Mouse (Mus musculus) ES-E14 (cell line): ENCODE results near the gene Tacc3.

Experiments
- HCFC1 ChIP-seq: IDR thresholded peaks from 2 replicates; pipeline ENCODE4 v1.6.1; 2012; ENCODE audit warnings: low read length, inconsistent platforms, borderline replicate concordance; ENCODE audit not compliant: insufficient read depth
- MAFK ChIP-seq: IDR thresholded peaks from 2 replicates; pipeline ENCODE4 v1.6.1; 2014; ENCODE audit warnings: mild to moderate bottlenecking, low read depth, low read length, inconsistent platforms; ENCODE audit not compliant: insufficient read depth
- ZC3H11A ChIP-seq: IDR thresholded peaks from 2 replicates; pipeline ENCODE4 v1.6.1; 2012; ENCODE audit warnings: low read depth, mild to moderate bottlenecking, inconsistent platforms, low read length, borderline replicate concordance
- ZNF384 ChIP-seq: IDR thresholded peaks from 2 replicates; pipeline ENCODE4 v1.6.1; 2012; ENCODE audit warnings: low read depth, low read length, inconsistent platforms

GRCm38 (mm10) chr5:33726891-33727290 lies 69.0 kb downstream of the Tacc3 start:
- TF ChIP-seq ZC3H11A, result no peak
- TF ChIP-seq HCFC1, result no peak
- no peak for TF ChIP-seq ZNF384
- TF ChIP-seq MAFK, result no peak
